Mouse (Mus musculus): Measurements from ENCODE around the gene Hivep3.

Gene Hivep3

DNA sequence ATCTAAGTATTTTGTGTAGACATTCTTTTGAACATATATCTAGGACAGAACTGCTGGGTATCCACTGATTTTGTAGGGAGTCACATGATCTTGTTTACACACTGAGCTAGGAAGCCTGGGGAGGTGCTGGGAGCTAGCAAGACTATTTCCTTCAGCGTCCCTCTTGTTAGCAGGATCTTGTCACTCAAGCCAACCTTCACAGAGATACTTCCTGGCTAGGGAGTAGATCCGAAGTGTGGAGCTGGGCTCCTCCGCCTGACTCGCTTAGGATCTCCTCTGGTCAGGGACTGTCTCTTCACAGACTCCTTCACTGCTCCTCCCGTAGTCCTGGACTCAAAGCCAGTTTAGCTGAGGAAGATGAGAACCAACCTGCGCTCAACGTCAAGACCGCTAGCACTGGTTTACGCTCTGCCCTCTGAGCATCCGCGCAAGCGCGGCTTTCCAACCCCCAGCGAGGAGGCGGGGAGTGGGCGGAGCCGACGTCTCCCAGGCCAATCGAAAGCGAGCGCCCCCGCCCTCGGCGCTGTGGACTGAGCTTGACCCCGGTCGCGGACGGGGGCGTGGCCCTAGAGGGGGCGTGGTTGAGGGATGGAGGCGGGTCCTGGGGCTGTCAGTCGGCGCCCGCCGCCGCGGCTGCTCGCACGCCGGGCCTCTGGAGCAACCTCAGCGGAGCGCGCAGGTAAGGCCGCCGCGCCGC lies at the start of gene Hivep3:
Hivep3 (plus strand) TSS at position 601 of the 697 bp plus-strand sequence.
- peak; percentile 100 for DNase-seq

DNA sequence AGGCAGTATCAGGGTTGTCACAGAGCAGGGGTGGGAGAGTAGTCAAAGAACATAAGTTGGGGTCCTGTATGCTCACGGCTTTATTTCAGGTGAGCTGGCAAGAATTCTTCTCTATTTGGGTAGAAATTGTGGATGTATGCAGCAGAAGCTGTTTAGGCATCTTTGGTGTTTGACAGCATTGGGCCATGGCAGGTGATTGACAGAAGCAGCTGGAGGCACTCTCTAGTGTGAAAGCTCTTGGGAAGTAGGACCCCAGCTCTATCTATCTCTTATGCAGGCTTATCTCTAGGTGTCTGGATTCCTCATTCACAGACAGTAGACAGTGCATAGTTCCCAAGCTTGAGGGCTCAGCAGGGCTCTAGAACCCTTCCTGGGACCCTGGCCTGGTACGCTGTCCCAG lies 47.8 kb upstream of the Hivep3 start:
- no peak for DNase-seq

- no peak for DNase-seq
Observed at GRCm38 (mm10) chr4:119698339-119698738, 35.2 kb upstream of the Hivep3 start.

DNA sequence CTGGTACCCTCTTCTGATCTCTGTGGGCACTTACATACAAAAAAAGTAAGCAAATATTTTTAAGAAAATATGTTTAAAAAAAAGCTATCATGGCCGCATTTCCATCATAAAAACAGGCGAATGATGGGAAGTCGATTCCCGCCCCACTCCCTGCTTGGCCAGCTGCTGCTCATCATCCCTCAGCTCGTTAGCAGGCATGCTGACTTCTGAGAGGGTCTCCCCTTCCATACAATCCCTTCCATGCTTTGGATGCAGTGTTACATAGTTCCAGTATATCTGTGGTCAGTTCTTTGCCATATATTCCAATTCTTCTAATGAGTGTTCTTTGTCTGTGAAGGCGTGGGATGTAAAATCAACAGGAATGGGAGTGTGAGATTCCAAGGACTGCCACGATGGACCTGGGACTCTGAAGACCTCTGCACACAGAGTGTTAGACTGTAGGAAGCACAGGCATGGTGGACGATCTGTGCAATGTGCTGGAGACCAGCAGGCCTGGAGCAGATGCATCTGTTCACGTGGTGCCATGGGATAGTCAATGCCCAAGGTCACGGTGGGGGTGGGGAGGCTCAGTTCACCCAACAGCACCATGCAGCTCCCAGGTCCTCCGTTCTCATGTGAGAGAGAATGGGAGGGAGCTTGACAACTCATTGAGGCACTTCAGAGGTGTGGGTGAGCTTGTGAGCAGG lies 32.2 kb upstream of the Hivep3 start:
- DNase-seq: no peak

DNA sequence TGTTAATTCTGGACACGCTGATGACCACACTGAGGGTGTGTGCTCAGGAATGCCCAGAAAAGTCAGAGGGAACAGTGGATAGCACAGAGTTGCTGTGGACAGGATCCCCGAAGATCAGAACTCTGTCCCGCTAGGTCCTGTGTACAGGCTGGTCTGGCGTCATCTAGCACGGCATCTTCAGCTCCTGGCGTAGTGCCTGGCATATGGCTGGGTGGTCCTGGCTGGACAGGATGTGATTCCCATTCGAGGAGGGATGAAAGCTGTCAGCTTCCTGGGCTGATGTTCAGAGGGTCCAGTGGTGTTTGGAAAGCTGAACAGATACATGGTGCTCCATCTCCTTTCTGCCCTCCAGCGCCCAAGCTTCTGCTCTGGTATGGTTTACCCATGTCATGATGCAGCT lies 29.6 kb upstream of the Hivep3 start:
- DNase-seq: no peak

GRCm38 (mm10) chr4:119707326-119707725 lies 26.3 kb upstream of the Hivep3 start:
- DNase-seq: no peak

- DNase-seq: no peak
Observed at GRCm38 (mm10) chr4:119707751-119708150, 25.8 kb upstream of the Hivep3 start.

DNA sequence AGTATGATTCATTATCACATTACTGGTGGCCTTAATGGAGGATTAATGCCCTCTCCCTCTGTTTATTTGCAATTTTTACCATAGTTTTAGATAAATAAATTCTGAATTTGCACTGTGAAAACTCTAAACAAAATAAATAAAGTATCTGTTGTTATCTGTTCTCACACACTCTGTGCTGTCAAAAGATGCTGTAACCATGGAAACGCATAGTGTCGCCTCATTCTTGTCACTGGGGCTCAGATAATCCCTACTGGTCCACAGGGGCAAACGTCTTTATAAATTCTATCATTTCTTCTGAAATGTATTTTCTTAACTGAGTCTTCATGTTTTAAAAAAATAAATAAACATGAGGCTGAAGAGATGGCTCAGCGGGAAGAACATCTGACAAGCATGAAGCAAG lies 23.4 kb upstream of the Hivep3 start:
- no peak for DNase-seq

DNA sequence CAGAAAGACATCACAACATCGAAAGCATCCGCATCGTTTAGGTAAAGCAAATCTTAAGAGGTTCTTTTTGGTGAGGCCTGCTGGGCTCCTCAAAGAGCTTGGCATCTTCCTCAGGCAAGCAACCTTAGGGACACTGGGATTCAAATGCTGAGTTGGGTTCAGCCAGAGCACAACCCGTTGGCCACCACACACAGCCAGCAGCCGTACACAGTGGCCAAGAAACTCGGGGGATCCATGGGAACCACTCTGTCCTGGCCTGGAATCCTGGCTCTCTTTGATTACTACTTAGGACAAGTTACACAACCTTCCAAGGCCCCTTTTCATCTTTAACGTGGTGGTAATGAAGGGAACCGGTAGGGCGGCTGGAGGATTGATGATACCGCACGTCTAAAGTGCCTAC lies 16.1 kb upstream of the Hivep3 start:
- DNase-seq: no peak

- DNase-seq: no peak
Observed at GRCm38 (mm10) chr4:119721531-119721930, 12.1 kb upstream of the Hivep3 start.

GRCm38 (mm10) chr4:119726074-119726473 lies 7.5 kb upstream of the Hivep3 start:
- no peak for DNase-seq

DNA sequence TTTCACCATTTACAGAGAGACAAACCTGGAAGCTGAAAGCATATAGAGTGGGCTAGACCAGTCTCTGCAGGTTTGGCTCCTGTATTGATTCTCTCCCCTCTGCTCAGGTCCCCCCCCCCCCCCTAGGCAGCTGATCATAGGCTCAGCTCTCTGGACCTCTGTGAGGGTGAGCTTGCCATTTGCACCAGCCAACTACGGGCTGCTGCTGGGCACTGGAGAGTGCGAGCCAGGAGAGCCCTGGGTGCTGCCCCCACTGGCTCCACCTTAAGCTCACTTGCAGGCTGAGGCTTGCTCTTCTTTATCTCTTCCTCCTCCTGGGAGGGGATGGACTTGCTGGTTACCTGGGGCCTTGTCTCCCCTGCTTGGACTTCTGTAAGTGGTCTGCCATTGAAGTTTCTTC lies 5.7 kb upstream of the Hivep3 start:
- DNase-seq: no peak

DNA sequence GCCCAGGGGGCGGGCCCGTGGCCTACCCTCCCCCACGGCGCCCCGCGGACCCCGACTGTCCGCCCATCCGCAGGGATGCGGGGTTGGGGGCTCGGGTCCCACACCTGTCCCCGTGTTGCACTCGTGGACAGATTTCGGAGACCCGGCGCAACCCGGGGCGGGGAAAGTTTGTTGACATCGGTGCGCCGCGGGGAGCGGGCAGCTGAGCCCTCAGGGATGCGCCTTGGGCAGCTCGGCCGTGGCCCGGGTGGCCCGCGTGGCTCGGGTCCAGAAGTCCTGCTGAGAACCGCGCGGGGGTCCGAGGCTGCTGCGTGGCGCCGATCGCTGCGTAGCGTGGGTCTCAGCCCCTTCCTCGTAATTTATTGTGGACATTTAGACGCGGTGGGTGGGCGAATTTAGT lies 358 bp downstream of the Hivep3 start:
- no peak for DNase-seq

DNA sequence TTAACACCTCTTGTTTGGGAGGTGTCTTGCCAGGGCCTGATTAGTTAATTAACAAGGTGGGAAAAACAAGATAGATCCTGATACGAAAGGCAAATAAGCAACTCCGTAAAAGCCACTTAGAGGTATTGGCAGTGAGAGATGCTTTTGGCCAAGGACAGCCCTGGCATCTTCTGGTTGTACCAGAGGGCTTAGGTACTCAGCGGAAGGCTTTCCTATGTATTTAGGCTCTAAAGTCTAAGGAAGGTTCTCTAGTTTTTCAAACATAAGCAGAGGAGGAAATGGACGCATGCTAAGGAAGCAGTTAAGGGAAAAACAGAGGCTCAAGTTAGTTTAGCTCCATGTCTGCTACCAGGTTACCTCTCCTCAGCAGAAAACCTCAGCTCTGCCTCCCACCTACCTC lies 768 bp downstream of the Hivep3 start:
- peak in 1 of 2 experiments; percentile 7 for DNase-seq

GRCm38 (mm10) chr4:119738641-119739040 lies 5.1 kb downstream of the Hivep3 start:
- peak; percentile 12 to 16 for DNase-seq

GRCm38 (mm10) chr4:119739301-119740062 lies 5.9 kb downstream of the Hivep3 start:
- no peak for DNase-seq

GRCm38 (mm10) chr4:119748341-119748740 lies 14.8 kb downstream of the Hivep3 start:
- no peak for DNase-seq

DNA sequence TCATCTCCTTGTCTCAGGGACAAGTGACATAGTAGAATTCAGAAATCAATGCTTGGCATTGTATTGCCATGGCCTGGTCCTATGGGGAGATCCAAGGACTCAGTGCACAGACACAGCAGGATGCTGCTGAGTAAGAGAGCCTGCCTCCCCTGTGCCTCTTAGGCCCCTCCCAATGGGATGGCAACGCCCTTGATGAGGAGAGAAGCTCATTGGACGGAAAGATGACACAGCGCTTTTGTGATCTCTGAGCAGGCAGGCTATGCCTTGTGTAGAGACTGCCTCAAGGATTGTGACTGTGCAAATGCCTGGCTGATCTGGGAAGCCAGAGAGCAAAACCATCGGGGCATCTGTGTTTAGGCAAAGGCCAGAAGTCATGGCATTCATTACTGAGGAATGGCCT lies 16.6 kb downstream of the Hivep3 start:
- no peak for DNase-seq

GRCm38 (mm10) chr4:119750681-119751211 lies 17.2 kb downstream of the Hivep3 start:
- DNase-seq: no peak

DNA sequence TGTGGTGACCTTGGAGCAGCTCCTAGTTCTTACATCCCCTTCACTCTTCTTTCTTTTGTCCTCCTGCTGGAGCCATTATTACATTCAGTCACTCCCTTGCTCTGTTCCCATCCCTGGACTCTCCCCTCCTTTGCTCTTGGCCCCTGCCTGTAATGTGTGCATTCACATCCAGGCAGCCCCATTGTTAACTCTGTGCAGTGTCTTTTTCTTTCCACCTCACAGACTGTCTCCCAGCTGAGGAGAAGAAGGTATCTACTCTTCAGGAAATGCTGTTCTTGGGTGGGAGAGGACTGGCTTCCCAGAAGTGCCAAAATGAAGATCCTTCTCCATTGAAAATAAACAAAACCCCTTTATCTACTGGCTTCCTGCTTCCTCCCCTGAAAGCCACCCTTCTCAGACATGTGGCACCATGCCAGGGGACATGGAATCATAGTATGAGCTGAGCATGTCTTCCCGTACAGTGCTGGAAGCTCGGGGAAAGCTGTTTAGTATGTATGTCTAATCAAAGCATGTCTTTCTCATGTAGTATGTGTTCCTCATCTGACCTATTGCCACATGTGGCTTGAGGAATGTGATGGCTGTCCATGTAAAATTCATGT lies 17.9 kb downstream of the Hivep3 start:
- no peak for DNase-seq

DNA sequence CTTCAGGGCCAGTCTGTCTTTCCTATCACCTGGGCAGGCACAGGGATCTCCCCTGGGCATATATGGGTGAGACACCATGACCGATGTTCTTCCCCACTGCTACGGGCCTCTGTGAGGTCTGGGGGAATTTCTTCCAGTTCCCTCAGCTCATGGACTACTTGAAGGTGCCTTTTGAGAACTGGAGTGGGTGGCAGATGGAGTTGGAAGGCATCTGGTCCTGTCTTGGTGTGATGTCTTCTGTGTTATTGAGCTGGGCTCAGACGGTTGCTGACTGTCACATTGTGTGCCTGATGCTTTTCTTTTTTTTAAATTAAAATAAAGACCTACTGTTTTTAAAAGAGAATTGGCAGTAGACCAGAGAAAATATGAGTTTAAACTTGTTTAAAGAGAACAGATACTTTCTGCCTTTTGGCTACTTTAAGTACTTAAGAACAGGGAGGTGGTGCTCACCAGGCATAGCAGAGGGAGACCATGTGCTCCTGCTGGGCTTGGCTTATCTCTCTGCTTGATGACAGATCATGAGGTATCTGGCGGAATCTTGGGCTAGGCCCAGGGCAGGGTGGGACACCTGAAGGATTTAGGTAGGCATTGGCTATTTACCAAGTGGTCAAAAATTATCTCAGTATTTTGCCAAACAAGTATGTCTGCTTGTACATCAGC lies 26.1 kb downstream of the Hivep3 start:
- no peak for DNase-seq

DNA sequence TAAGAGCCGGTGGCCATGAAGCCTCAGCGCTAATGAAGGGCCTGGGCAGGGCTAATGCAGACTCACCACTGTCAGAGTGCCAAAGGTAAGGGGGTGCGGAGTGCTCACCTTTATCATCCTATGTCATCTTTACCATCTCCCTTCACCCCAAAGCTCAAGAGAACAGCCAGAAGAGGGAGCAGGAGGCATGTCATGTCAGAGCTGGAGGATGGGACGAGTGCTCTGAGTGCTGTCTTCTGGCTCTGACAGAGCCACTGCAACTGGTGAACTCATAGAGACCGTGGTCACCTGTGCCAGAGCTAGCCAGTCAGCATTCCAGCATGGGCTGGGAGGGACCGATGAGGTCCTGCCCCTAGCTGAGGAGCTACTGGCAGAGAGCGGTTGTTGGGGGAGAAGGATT lies 27.2 kb downstream of the Hivep3 start:
- no peak for DNase-seq
